ENCODE assay signal across 15 mouse cellular contexts in the genomic region with DNA sequence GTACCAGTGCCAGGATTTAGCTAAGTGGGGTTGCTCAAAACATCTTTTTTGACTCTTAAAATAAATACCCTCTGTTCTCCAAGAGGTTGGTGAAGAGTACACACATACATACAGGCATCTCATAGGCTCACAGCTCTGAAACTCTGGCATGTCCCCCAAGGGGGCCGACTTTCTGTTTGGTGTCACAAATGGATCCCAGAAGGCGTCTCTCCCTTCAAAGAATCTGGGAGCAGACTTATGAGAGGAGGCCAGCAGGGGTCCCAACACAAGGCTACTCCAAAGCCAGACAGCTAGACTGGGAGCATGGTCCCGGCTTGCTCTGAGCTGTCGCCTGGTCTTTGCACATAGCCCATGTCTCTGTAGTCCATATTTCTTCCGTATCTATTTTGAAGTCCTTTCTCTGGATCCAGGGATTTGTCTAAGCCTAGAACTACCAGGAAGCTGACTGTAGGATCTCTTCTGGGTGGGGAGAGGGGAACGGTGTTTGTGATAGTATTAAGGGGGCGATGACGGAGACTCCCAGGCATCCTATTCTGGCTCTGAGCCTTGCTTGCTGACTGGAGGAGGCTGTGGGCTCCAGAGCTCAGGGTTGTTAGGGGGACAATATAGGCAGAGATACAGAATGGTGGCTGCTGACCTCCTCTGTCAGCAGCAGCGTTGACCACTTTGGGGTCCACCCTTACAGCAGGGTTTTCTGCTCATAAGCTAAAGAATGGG.
DNase-seq lines count a peak whose midpoint lies in the region; ATAC-seq and TF ChIP-seq lines count a peak whose summit lies in the region.
"Had no signal": no experiment of that assay in that cellular context is flagged by ENCODE, and none has a peak within 500 bp of the region (broad histone marks: within the 10 kb centered on the region; RNA-seq: fewer than 3 reads in every experiment).

No protein-coding gene starts in this region.

- no peaks in the 10 kb centered on the region for H3K9me3 ChIP-seq in heart, embryonic 12.5 days (replicated peaks)
- H3K9me3 ChIP-seq in kidney, embryonic 14.5 days (ENCODE audit: control insufficient read depth, low read length) = no peaks in the 10 kb centered on the region
- no peaks in the 10 kb centered on the region for H3K9me3 ChIP-seq in embryonic facial prominence, embryonic 13.5 days
- no peaks in the 10 kb centered on the region for H3K9me3 ChIP-seq in lung, postnatal 0 days (ENCODE audit: low read length)
- H3K9me3 ChIP-seq: liver, embryonic 12.5 days had no signal

- 44% methylated on average over 9 of the region's 9 CpGs for whole genome bisulfite sequencing in heart, embryonic 12.5 days
- WGBS in kidney, embryonic 14.5 days = 65% methylated on average over 9 of the region's 9 CpGs
- 66% methylated on average over 9 of the region's 9 CpGs for WGBS in embryonic facial prominence, embryonic 13.5 days
- WGBS in lung, postnatal 0 days = 25% methylated on average over 9 of the region's 9 CpGs

- peak; percentile 30; the same call in 1 of the 2 replicates for TF ChIP-seq CTCF in lung, postnatal 0 days (IDR thresholded peaks at IDR 0.05)

- TF ChIP-seq EP300 in lung, postnatal 0 days (IDR thresholded peaks at IDR 0.05) = no peak

- H3K4me3 ChIP-seq in heart, embryonic 12.5 days = no peak overlapping the region
- no peak overlapping the region for H3K4me3 ChIP-seq in kidney, embryonic 14.5 days (ENCODE audit: low read length)
- no peak overlapping the region for H3K4me3 ChIP-seq in embryonic facial prominence, embryonic 13.5 days
- no peak overlapping the region for H3K4me3 ChIP-seq in lung, postnatal 0 days (ENCODE audit: low read depth, low read length)
- H3K4me3 ChIP-seq: liver, embryonic 12.5 days had no signal

- intact Hi-C loops in left cerebral cortex, postnatal 25 days (cut with DNase I) = no loop called here

- no peak for ATAC-seq in heart, embryonic 12.5 days (ENCODE audit: insufficient number of reproducible peaks, low FRiP score)
- no peak for ATAC-seq in kidney, embryonic 14.5 days (ENCODE audit: low FRiP score, low TSS enrichment)
- ATAC-seq in embryonic facial prominence, embryonic 13.5 days (ENCODE audit: insufficient number of reproducible peaks, insufficient read depth, low FRiP score, low TSS enrichment, low read depth) = no peak
- ATAC-seq in lung, postnatal 0 days = peak; percentile 29
- ATAC-seq: liver, embryonic 12.5 days; Patski had no signal

- no peak for DNase-seq in heart, adult 11 months
- no peak for DNase-seq in kidney, postnatal 25 days
- DNase-seq in lung, postnatal 0 days (ENCODE audit: low spot score) = peak; percentile 75
- no peak for DNase-seq in ovary, postnatal 36 days (ENCODE audit: low spot score)
- DNase-seq in left cerebral cortex, postnatal 25 days (ENCODE audit: low spot score in 2 of 2) = no peak
- DNase-seq: adrenal gland, postnatal 36 days; B cell, adult 2 months; cerebellum, adult 9-11 months; gastrocnemius, postnatal 10 days; midbrain, embryonic 14.5 days had no signal

- H3K4me2 ChIP-seq in heart, embryonic 12.5 days = peak overlapping the region; percentile 1; the same call in 1 of the 2 replicates
- no peak overlapping the region for H3K4me2 ChIP-seq in kidney, embryonic 14.5 days (replicated peaks; ENCODE audit: low read depth, low read length)
- no peak overlapping the region for H3K4me2 ChIP-seq in embryonic facial prominence, embryonic 13.5 days
- H3K4me2 ChIP-seq in lung, postnatal 0 days (replicated peaks; ENCODE audit: low read depth, low read length) = no peak overlapping the region
- H3K4me2 ChIP-seq: liver, embryonic 12.5 days had no signal

- peaks cover 72% of the 10 kb centered on the region for H3K4me1 ChIP-seq in heart, embryonic 12.5 days (replicated peaks)
- peaks cover 27% of the 10 kb centered on the region for H3K4me1 ChIP-seq in kidney, embryonic 14.5 days (ENCODE audit: control insufficient read depth, insufficient read depth, low read length)
- H3K4me1 ChIP-seq in embryonic facial prominence, embryonic 13.5 days = peaks cover 59% of the 10 kb centered on the region
- H3K4me1 ChIP-seq in lung, postnatal 0 days (ENCODE audit: insufficient read depth, low read depth, low read length) = peaks cover 28% of the 10 kb centered on the region
- H3K4me1 ChIP-seq: liver, embryonic 12.5 days had no signal

- H3K27ac ChIP-seq in heart, embryonic 12.5 days (ENCODE audit: poor library complexity, severe bottlenecking) = peak overlapping the region; percentile 18; the same call in 1 of the 2 replicates
- peak overlapping the region; percentile 8; the same call in 1 of the 2 replicates for H3K27ac ChIP-seq in kidney, embryonic 14.5 days (ENCODE audit: low read depth, low read length)
- H3K27ac ChIP-seq in embryonic facial prominence, embryonic 13.5 days = peak overlapping the region; percentile 75
- H3K27ac ChIP-seq in lung, postnatal 0 days (ENCODE audit: low read length) = peak overlapping the region; percentile 88
- H3K27ac ChIP-seq: liver, embryonic 12.5 days had no signal

- peaks cover 21% of the 10 kb centered on the region for H3K27me3 ChIP-seq in heart, embryonic 12.5 days (replicated peaks)
- peaks cover 35% of the 10 kb centered on the region for H3K27me3 ChIP-seq in kidney, embryonic 14.5 days (ENCODE audit: control insufficient read depth, insufficient read depth, low read length)
- H3K27me3 ChIP-seq in embryonic facial prominence, embryonic 13.5 days = peaks cover 42% of the 10 kb centered on the region
- no peaks in the 10 kb centered on the region for H3K27me3 ChIP-seq in lung, postnatal 0 days (replicated peaks; ENCODE audit: insufficient read depth, low read length)

- H3K9ac ChIP-seq in heart, embryonic 12.5 days = no peak overlapping the region
- no peak overlapping the region for H3K9ac ChIP-seq in kidney, embryonic 14.5 days (ENCODE audit: low read depth, low read length)
- H3K9ac ChIP-seq in embryonic facial prominence, embryonic 13.5 days = no peak overlapping the region
- H3K9ac ChIP-seq in lung, postnatal 0 days (replicated peaks; ENCODE audit: low read depth) = no peak overlapping the region
- H3K9ac ChIP-seq: liver, embryonic 12.5 days had no signal

- H3K36me3 ChIP-seq in heart, embryonic 12.5 days = no peaks in the 10 kb centered on the region
- no peaks in the 10 kb centered on the region for H3K36me3 ChIP-seq in kidney, embryonic 14.5 days (ENCODE audit: control insufficient read depth, insufficient read depth, low read length)
- H3K36me3 ChIP-seq in embryonic facial prominence, embryonic 13.5 days = no peaks in the 10 kb centered on the region
- H3K36me3 ChIP-seq in lung, postnatal 0 days (ENCODE audit: insufficient read depth, low read length) = no peaks in the 10 kb centered on the region
- H3K36me3 ChIP-seq: liver, embryonic 12.5 days had no signal

Comparison
In these comparisons a context has a peak if more than half of its experiments do, and no peak if none do; other contexts are left out.
1. H3K27ac ChIP-seq: peak in every context shown above with its lines; median percentile 88 in lung, postnatal 0 days; 75 in embryonic facial prominence, embryonic 13.5 days; 18 in heart, embryonic 12.5 days; 8 in kidney, embryonic 14.5 days.